Mouse (Mus musculus) lung, postnatal 14 days (tissue): Measurements from ENCODE around the gene Tmtc2.

Source experiments
- DNase-seq: peaks from one replicate; pipeline ENCODE4 v3.0.0; 2021

Gene Tmtc2

GRCm38 (mm10) chr10:105573908-105574694 lies at the start of gene Tmtc2:
Tmtc2 (minus strand) TSS chr10:105574451.
- DNase-seq, result peak; percentile 88

GRCm38 (mm10) chr10:105612117-105612516 lies 37.9 kb upstream of the Tmtc2 start:
- no peak for DNase-seq

- no peak for DNase-seq
These were observed 24.6 kb upstream of the Tmtc2 start for GRCm38 (mm10) chr10:105598826-105599225.

- DNase-seq, result no peak
These were observed 23.0 kb upstream of the Tmtc2 start for GRCm38 (mm10) chr10:105597226-105597625.

GRCm38 (mm10) chr10:105595480-105596102 lies 21.3 kb upstream of the Tmtc2 start:
- no peak for DNase-seq

- DNase-seq, result no peak
These were observed 13.9 kb upstream of the Tmtc2 start for GRCm38 (mm10) chr10:105588141-105588540.

- DNase-seq, result no peak
These were observed 5.1 kb upstream of the Tmtc2 start for GRCm38 (mm10) chr10:105579318-105579717.

GRCm38 (mm10) chr10:105578291-105578845 lies 4.1 kb upstream of the Tmtc2 start:
- DNase-seq, result no peak

GRCm38 (mm10) chr10:105574695-105575660 lies 727 bp upstream of the Tmtc2 start:
- peak; percentile 97 for DNase-seq

GRCm38 (mm10) chr10:105573306-105573907 lies 844 bp downstream of the Tmtc2 start:
- DNase-seq, result peak; percentile 64

GRCm38 (mm10) chr10:105572829-105573228 lies 1.4 kb downstream of the Tmtc2 start:
- DNase-seq, result no peak

- DNase-seq, result no peak
These were observed 1.9 kb downstream of the Tmtc2 start for GRCm38 (mm10) chr10:105572301-105572700.

- DNase-seq, result no peak
These were observed 2.4 kb downstream of the Tmtc2 start for GRCm38 (mm10) chr10:105571831-105572230.

- DNase-seq, result no peak
These were observed 3.2 kb downstream of the Tmtc2 start for GRCm38 (mm10) chr10:105571019-105571418.

GRCm38 (mm10) chr10:105569573-105569972 lies 4.7 kb downstream of the Tmtc2 start:
- no peak for DNase-seq

GRCm38 (mm10) chr10:105567825-105568531 lies 6.3 kb downstream of the Tmtc2 start:
- DNase-seq, result no peak

- no peak for DNase-seq
These were observed 12.7 kb downstream of the Tmtc2 start for GRCm38 (mm10) chr10:105561548-105561947.

- no peak for DNase-seq
These were observed 16.7 kb downstream of the Tmtc2 start for GRCm38 (mm10) chr10:105557581-105557980.

- DNase-seq, result no peak
These were observed 17.2 kb downstream of the Tmtc2 start for GRCm38 (mm10) chr10:105556890-105557572.

- no peak for DNase-seq
These were observed 20.1 kb downstream of the Tmtc2 start for GRCm38 (mm10) chr10:105554153-105554552.

- DNase-seq, result no peak
These were observed 26.2 kb downstream of the Tmtc2 start for GRCm38 (mm10) chr10:105548040-105548439.
